Comparison of ENCODE assay signal across 28 mouse cellular contexts in the genomic region with DNA sequence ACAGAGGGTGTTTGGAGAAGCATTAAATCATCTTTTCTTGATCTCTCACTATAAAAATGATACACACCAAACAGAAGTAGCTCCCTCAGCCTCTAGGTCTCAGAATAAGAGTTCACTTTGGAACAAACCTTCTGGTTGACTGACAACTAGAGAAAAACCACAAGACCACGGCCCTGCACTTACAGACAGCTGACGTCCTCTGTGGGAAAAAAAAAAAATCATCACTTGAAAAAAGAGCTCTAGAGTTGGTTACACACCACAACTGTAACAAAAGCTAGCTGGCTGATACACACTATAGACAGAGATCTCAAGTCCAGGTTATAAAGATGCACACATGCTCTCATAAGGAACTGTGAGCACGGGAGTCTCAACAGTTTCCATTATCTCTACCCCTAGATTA. TPM values are rescaled to one million over a fixed set of nuclear protein-coding genes. Genes with fewer than 3 reads are reported as not detected.
DNase-seq lines count a peak whose midpoint lies in the region; ATAC-seq lines count a peak whose summit lies in the region.
"Had no signal": no experiment of that assay in that cellular context is flagged by ENCODE, and none has a peak within 500 bp of the region (broad histone marks: within the 10 kb centered on the region; RNA-seq: fewer than 3 reads in every experiment).

No protein-coding gene starts in this region.

- H3K9ac ChIP-seq in hindbrain, embryonic 13.5 days: no peak overlapping the region
- H3K9ac ChIP-seq in midbrain, embryonic 14.5 days (replicated peaks; ENCODE audit: low read length): no peak overlapping the region
- H3K9ac ChIP-seq in heart, embryonic 11.5 days (ENCODE audit: low read depth, low read length): no peak overlapping the region
- H3K9ac ChIP-seq: forebrain, embryonic 12.5 days; hindbrain, embryonic 12.5 days; intestine, embryonic 15.5 days; neural tube, embryonic 12.5 days had no signal

- peak; percentile 70 for DNase-seq in 3T3-L1 (ENCODE audit: low read depth, low spot score)
- peak; percentile 77 for DNase-seq in 416B (ENCODE audit: low read depth)
- DNase-seq in T-cell, adult 2 months (ENCODE audit: low spot score): peak; percentile 80
- no peak for DNase-seq in midbrain, embryonic 14.5 days
- DNase-seq in adrenal gland, postnatal 14 days: no peak
- DNase-seq: adrenal gland, postnatal 36 days; cerebellum, adult 18-20 months; cerebellum, postnatal 36 days; gastrocnemius, postnatal 14 days; kidney, adult 9 months; kidney, postnatal 25 days; liver; lung, postnatal 10 days had no signal

- 0 out of 2 replicates have a peak, but pooled peaks cover 5% of the 10 kb centered on the region for H3K4me1 ChIP-seq in hindbrain, embryonic 13.5 days (replicated peaks)
- no peaks in the 10 kb centered on the region for H3K4me1 ChIP-seq in midbrain, embryonic 14.5 days (ENCODE audit: control insufficient read depth, insufficient read depth, low read length)
- H3K4me1 ChIP-seq in heart, embryonic 11.5 days (ENCODE audit: control insufficient read depth, insufficient read depth, low read length): peaks cover 35% of the 10 kb centered on the region
- H3K4me1 ChIP-seq: forebrain, embryonic 12.5 days; neural tube, embryonic 12.5 days had no signal

- peaks cover 12% of the 10 kb centered on the region; the same call in 1 of the 2 replicates for H3K36me3 ChIP-seq in macrophage (ENCODE audit: inconsistent target)
- H3K36me3 ChIP-seq in hindbrain, embryonic 13.5 days: no peaks in the 10 kb centered on the region
- H3K36me3 ChIP-seq in midbrain, embryonic 14.5 days (ENCODE audit: control insufficient read depth, insufficient read depth, low read length): no peaks in the 10 kb centered on the region
- H3K36me3 ChIP-seq in heart, embryonic 11.5 days (ENCODE audit: control insufficient read depth, insufficient read depth, low read length): no peaks in the 10 kb centered on the region
- H3K36me3 ChIP-seq: forebrain, embryonic 12.5 days; hindbrain, embryonic 12.5 days; intestine, embryonic 15.5 days; neural tube, embryonic 12.5 days had no signal

- peaks cover 92% of the 10 kb centered on the region for H3K79me2 ChIP-seq in macrophage (ENCODE audit: inconsistent target)

- no peak overlapping the region for H3K4me2 ChIP-seq in hindbrain, embryonic 13.5 days
- H3K4me2 ChIP-seq in midbrain, embryonic 14.5 days (ENCODE audit: low read length): no peak overlapping the region
- no peak overlapping the region for H3K4me2 ChIP-seq in heart, embryonic 11.5 days
- H3K4me2 ChIP-seq: forebrain, embryonic 12.5 days; hindbrain, embryonic 12.5 days; intestine, embryonic 15.5 days; neural tube, embryonic 12.5 days had no signal

- no peaks in the 10 kb centered on the region for H3K9me3 ChIP-seq in hindbrain, embryonic 13.5 days
- no peaks in the 10 kb centered on the region for H3K9me3 ChIP-seq in midbrain, embryonic 14.5 days (ENCODE audit: control insufficient read depth, low read length)
- no peaks in the 10 kb centered on the region for H3K9me3 ChIP-seq in heart, embryonic 11.5 days (replicated peaks; ENCODE audit: control insufficient read depth, low read length)
- H3K9me3 ChIP-seq: forebrain, embryonic 12.5 days; hindbrain, embryonic 12.5 days; intestine, embryonic 15.5 days; neural tube, embryonic 12.5 days had no signal

- 28% methylated on average over 3 of the region's 3 CpGs for WGBS in macrophage (ENCODE audit: missing documents)
- 76% methylated on average over 3 of the region's 3 CpGs for WGBS in hindbrain, embryonic 13.5 days
- whole genome bisulfite sequencing in midbrain, embryonic 14.5 days: 80% methylated on average over 3 of the region's 3 CpGs
- 68% methylated on average over 3 of the region's 3 CpGs for WGBS in heart, embryonic 11.5 days (ENCODE audit: insufficient replicate concordance)

- H3K27ac ChIP-seq in macrophage: peak overlapping the region; percentile 85; the same call in 1 of the 2 replicates
- no peak overlapping the region for H3K27ac ChIP-seq in hindbrain, embryonic 13.5 days
- no peak overlapping the region for H3K27ac ChIP-seq in midbrain, embryonic 14.5 days (replicated peaks; ENCODE audit: low read depth, low read length)
- H3K27ac ChIP-seq in heart, embryonic 11.5 days (ENCODE audit: low read depth, low read length): no peak overlapping the region
- H3K27ac ChIP-seq: forebrain, embryonic 12.5 days; hindbrain, embryonic 12.5 days; intestine, embryonic 15.5 days; neural tube, embryonic 12.5 days had no signal

- no peaks in the 10 kb centered on the region for H3K27me3 ChIP-seq in hindbrain, embryonic 13.5 days
- no peaks in the 10 kb centered on the region for H3K27me3 ChIP-seq in midbrain, embryonic 14.5 days (ENCODE audit: control insufficient read depth, insufficient read depth, low read length)
- H3K27me3 ChIP-seq in heart, embryonic 11.5 days (ENCODE audit: control insufficient read depth, insufficient read depth, low read length): no peaks in the 10 kb centered on the region
- H3K27me3 ChIP-seq: forebrain, embryonic 12.5 days; hindbrain, embryonic 12.5 days; intestine, embryonic 15.5 days; neural tube, embryonic 12.5 days had no signal

- no peak overlapping the region for H3K4me3 ChIP-seq in macrophage (ENCODE audit: inconsistent target)
- no peak overlapping the region for H3K4me3 ChIP-seq in hindbrain, embryonic 13.5 days
- no peak overlapping the region for H3K4me3 ChIP-seq in midbrain, embryonic 14.5 days (replicated peaks; ENCODE audit: low read depth, low read length)
- H3K4me3 ChIP-seq in heart, embryonic 11.5 days (ENCODE audit: low read depth, low read length): no peak overlapping the region
- H3K4me3 ChIP-seq: forebrain, embryonic 12.5 days; hindbrain, embryonic 12.5 days; intestine, embryonic 15.5 days; neural tube, embryonic 12.5 days had no signal

- ATAC-seq in hindbrain, embryonic 13.5 days (ENCODE audit: low FRiP score): no peak
- no peak for ATAC-seq in midbrain, embryonic 14.5 days (ENCODE audit: low FRiP score, low TSS enrichment)
- ATAC-seq in heart, embryonic 11.5 days (replicated peaks; ENCODE audit: insufficient number of reproducible peaks, low FRiP score, low TSS enrichment): no peak
- ATAC-seq: intestine, embryonic 15.5 days had no signal

RNA-seq across cellular contexts. Expression of gene Ggta1, which starts 9.3 kb away (rescaled TPM):
- 100 to 1,000 TPM in 6 of 26 experiments, 10 to 100 TPM in 19, 1 to 10 TPM in 1; 9.2 to 143 (median 58.4) TPM for total RNA-seq in macrophage (2018; cell fraction: chromatin; rRNA removed)
- total RNA-seq in macrophage (2018; cell fraction: cytosol; rRNA removed): 100 to 1,000 TPM in 11 of 26 experiments, 10 to 100 TPM in 15; 40.1 to 135 (median 81.6) TPM
- total RNA-seq in macrophage (2018; cell fraction: nucleus; rRNA removed): 100 to 1,000 TPM in 11 of 26 experiments, 10 to 100 TPM in 15; 38.3 to 241 (median 91.4) TPM
- 86.0 to 211 TPM (median 135 TPM) in 3 replicates for polyA plus RNA-seq in macrophage (2018)
- polyA plus RNA-seq in hindbrain, embryonic 13.5 days (2015; fragmentation: Nextera tagmentation; extraction: Ambion mirVana): 6.2 and 6.3 TPM in 2 replicates
- 2.8 and 5.6 TPM in 2 replicates for polyA plus RNA-seq in midbrain, embryonic 14.5 days (2014; fragmentation: Nextera tagmentation; extraction: Ambion mirVana)
- total RNA-seq in adrenal gland, postnatal 14 days (2021): 14.3 and 16.6 TPM in 2 replicates
- 38.1 and 42.1 TPM in 2 replicates for polyA plus RNA-seq in heart, embryonic 11.5 days (2014; fragmentation: Nextera tagmentation; extraction: Ambion mirVana)

RNA-seq across cellular contexts. Expression of gene 4930402F06Rik, which starts 56.8 kb away (rescaled TPM):
- not detected for total RNA-seq in macrophage (2018; cell fraction: chromatin; rRNA removed)
- not detected for total RNA-seq in macrophage (2018; cell fraction: cytosol; rRNA removed)
- not detected for total RNA-seq in macrophage (2018; cell fraction: nucleus; rRNA removed)
- polyA plus RNA-seq in macrophage (2018): not detected in 3 replicates
- not detected in 2 replicates for polyA plus RNA-seq in hindbrain, embryonic 13.5 days (2015; fragmentation: Nextera tagmentation; extraction: Ambion mirVana)
- polyA plus RNA-seq in midbrain, embryonic 14.5 days (2014; fragmentation: Nextera tagmentation; extraction: Ambion mirVana): not detected in 2 replicates
- total RNA-seq in adrenal gland, postnatal 14 days (2021): not detected in 2 replicates
- not detected in 2 replicates for polyA plus RNA-seq in heart, embryonic 11.5 days (2014; fragmentation: Nextera tagmentation; extraction: Ambion mirVana)
- total RNA-seq: adrenal gland, postnatal 36 days; gastrocnemius, postnatal 14 days; heart, adult 8-10 months; layer of hippocampus, adult 8-10 months; left cerebral cortex, adult 18-20 months; left cerebral cortex, postnatal 36 days had no signal
- polyA plus RNA-seq: forebrain, embryonic 12.5 days; heart, postnatal 0 days; hindbrain, embryonic 12.5 days; intestine, embryonic 15.5 days; liver, embryonic 16.5 days; neural tube, embryonic 12.5 days; small intestine, adult 2 months; stomach, embryonic 16.5 days had no signal

Comparison
In these comparisons a context has a peak if more than half of its experiments do, and no peak if none do; other contexts are left out.
1. DNase-seq: peak in 3T3-L1 (single experiment), 416B (single experiment) and T-cell, adult 2 months (single experiment); none in midbrain, embryonic 14.5 days (single experiment) and adrenal gland, postnatal 14 days (single experiment).